Mouse (Mus musculus): ENCODE results near the gene Plpp3.
A peak's percentile ranks its signal among the peaks of the same experiment; 100 is the strongest.
"Not testable (repeated sequence)": the region's sequence is repeated elsewhere in the genome, so short reads cannot be mapped to it uniquely, and the experiment has no call there.

Gene Plpp3

DNA sequence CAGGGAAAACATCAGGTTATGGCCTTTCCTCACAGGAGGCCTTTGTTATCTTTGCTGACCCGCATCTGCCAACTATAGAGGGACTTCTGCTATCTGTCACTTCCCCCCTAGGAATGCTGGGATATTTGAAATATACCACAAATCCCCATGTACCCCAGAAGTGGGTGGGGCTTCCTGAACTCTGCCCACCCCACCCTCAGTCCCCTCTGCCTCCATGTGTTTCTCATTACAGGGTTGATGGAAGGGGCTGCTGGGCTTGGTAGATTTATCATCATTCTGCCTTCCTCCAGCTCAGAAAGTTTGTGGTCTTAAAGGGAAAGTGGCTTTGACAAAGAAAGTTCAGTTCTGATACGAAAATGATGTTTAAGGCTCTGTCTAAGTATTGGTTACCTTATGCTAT is 103.2 kb downstream of the Plpp3 start:
- no peak for DNase-seq (ENCODE audit: low spot score)

DNA sequence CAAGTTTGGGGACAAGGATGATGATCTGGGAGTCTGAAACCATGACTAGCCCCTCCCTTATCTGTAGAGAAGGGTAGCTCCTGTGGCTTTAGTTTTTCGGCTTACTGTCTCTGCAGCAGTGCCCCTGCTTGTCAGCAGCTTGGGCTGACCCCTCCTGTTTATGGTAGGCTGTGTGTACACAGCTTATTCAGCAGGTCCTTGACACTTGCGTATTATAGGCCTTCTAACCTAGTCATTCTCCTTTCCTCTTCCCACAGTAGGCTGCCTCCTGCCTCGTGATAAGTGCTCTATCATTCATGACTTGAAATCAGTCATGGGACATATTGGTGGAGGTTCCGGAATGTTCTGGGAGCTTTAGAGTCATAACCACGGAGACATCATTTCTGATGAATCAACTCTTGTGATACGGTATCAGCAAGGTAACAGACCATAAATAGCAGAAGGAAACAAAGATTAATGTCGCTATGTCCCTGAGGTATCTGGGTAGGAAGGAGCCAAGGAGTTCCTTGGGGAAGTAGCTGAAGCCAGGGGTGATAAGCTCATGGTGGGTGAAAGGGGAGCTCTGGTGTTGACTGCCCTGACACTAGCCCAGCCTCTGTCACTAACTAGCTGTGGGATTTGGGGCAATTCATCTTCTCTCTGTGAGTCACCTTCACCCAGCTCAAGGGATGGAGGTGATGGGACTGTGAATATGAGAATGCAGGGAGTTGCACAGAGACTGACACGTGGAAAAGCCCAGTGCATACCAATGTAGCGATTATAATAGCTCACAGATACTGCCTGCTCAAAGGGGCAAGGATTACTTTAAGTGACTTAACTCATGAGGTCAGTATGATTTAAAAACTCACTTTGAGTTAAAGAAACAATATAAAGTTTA is 104.0 kb downstream of the Plpp3 start:
- DNase-seq (ENCODE audit: low spot score): no peak

DNA sequence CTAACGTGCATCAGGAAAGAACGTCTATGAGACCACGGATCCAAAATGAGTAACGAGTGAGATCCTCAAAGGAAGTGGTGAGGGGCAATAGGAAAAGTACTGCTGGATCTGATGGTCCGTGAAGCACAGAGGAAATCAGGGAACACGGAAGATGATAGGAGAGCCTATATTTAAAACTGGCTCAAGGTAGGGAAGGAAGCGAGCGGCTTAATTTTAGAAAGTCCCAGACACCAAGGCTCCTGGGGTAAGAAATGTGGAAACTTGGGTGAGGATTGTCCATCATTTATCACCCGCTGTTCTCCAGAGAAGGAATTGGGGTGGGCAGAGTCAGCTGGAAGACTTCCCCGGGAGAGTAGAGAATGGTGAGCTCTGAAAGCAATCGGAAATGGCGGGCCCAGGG is 105.2 kb downstream of the Plpp3 start:
- no peak for DNase-seq (ENCODE audit: low spot score)

DNA sequence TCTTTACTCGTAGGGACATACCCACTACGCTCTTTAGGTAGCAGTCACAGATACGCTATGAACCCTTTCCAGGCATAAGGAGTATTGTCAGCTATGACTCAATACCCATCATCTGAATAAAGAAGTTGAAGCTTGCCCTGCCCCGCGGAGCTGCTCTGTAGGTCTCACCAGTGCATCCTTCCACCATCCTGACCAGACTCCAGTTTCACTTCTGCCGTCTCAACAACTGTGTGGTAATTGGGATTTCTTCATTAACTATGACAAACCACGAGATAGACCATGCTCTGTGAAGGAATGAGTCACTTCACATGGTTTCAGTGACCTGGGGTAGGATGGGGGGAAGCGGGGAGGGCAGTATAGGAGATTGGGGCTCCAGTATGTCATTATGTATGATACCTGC is 106.5 kb downstream of the Plpp3 start:
- DNase-seq (ENCODE audit: low spot score): peak; percentile 4

DNA sequence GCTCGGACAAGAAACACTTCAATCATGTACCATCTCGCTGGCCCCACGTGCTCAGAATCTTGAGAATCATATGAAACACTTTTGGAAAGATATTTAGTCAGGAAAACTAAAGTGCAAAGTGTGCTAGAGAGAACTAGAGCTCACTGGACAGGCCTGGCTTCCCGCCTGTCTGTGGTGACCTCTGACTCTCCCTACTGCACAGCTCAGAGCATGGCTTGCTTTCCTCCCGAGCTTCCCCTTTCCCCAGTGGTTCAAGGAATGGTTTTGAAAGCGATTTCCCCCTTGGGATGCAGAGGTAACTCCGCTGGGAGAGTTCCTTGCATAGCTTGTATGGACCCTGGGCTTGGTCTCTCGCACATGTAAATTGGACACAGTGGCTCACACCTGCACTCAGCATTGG is 107.9 kb downstream of the Plpp3 start:
- no peak for DNase-seq (ENCODE audit: low spot score)

DNA sequence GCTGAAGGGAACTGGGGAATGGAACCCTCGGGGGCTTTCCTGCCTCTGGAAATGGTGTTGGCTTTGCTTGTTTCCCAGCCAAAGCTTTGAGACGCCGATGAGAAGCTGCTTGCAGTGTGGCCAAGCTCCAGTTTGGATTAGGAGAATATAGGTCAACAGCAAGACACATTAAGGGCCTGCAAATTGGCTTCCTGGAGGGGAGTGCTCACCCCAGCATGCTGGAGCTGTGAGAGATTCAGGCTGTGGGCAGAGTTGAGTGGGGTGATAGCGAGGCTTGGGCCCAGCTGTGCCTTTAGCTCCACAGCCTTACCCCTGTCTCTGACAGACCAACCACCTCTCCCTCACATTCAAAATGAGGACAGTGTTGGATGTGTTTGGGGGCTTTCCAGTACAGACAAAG is 108.5 kb downstream of the Plpp3 start:
- DNase-seq (ENCODE audit: low spot score): no peak

DNA sequence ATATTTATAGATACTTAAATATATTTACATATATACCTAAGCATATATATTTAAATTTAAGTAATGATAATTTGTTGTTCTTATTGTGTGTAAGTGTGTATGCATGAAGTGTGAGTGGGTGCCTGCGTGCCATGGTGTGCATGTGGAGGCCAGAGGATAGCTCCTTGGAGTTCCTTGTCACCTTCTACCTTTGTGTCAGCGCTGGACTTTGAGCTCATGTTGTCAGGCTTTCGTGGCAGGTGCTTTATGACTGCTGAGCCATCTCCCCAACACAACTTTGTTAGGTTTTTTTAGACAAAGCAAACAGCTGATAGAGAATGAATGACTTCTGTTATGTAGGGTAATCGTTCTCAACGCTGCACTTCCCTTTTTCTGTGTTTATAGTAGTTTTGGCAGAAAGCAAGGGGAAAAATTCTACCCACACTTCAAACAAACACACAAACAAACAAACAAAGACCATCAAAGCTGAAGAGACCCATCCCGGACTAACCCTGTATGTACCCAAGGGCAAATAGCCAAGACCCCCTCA is 111.1 kb downstream of the Plpp3 start:
- no peak for DNase-seq (ENCODE audit: low spot score)

DNA sequence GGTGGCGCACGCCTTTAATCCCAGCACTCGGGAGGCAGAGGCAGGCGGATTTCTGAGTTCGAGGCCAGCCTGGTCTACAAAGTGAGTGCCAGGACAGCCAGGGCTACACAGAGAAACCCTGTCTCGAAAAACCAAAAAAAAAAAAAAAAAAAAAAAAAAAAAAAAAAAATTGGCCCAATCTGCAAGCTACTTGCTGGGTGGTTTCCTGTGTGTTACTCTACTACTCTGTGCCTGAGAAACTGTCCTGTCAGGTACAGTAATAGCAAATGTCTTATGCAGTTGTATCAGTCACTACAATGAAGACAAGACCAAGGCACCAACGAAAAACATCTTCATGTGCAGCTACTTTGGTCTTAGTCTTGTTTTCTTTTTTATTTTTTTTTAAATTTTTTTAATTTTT is 112.3 kb downstream of the Plpp3 start:
- DNase-seq (ENCODE audit: low spot score): not testable (repeated sequence)

DNA sequence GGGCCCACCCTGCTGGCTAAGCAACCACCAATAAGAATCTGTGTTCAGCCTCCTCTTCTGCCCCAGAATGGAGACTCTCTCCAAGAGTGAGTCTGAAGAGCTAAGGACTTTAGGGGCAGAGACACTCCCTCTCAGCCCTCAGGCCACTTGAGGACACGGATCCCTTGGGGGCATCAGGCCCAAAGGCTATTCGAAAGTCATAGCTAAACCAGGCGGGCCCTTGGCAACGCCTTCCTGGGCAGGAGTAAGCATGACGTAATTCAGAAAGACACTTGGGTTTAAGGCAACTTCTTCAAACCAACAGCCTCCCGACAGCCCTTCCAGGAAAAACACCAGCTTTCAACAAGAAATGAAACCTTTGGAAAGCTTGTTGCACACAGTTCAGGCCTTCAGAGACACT is 114.0 kb downstream of the Plpp3 start:
- no peak for DNase-seq (ENCODE audit: low spot score)

DNA sequence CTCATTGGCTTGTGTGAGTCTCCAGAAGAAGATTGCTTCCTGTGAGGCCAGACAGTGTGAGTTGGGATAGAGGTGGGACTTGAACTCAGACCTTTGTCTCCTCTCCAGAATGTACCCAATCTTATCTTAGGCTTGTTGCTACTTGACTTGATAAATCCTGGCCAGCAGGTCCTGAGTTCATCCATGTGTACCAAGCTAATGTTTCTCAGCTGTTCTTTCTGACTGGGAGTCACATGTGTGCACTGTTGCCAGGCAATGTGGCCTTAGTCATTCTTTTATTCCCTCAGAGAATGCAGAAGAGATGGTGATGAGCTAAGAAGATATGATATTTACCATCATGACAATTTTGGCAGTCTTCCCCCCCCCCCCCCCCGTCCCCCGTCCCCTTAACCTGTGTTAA is 115.9 kb downstream of the Plpp3 start:
- DNase-seq (ENCODE audit: low spot score): no peak

DNA sequence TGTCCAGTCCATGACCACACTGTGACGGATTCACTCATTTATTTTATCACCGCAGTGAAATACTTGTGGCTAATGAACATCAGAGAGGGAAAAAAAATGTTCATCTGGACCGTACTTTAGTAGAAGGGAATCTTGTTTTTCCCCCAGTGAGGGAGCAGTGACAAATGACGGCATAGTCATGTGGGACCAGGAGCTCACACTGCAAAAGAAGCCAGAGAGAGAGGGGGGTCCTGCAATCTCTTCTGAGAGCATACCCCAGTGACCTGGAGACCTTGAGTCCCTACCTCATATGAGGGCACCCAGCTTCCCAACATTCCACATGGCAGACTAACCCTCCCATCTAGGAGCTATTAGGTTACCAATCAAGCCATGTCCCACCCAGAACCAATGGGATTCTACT is 116.3 kb downstream of the Plpp3 start:
- DNase-seq (ENCODE audit: low spot score): no peak

DNA sequence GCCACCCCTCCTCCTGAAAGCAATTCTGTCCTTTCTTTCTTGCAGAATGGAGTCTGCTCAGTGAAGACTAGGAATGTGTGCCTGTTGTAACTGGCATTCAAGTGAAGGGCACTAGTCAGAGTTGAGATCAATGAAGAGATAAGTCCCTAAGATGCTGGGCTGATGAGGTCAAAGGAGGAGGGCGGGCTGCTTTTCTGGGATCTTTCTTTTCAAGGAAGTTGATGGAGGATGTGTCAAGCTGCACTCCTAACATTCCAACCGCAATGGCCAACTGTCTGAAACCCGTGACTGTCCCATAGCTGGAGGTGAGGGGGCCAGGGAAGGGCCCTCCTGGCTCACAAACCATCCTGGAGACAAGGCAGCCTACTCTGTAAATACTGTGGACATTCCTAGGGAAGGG is 118.5 kb downstream of the Plpp3 start:
- DNase-seq (ENCODE audit: low spot score): no peak

DNA sequence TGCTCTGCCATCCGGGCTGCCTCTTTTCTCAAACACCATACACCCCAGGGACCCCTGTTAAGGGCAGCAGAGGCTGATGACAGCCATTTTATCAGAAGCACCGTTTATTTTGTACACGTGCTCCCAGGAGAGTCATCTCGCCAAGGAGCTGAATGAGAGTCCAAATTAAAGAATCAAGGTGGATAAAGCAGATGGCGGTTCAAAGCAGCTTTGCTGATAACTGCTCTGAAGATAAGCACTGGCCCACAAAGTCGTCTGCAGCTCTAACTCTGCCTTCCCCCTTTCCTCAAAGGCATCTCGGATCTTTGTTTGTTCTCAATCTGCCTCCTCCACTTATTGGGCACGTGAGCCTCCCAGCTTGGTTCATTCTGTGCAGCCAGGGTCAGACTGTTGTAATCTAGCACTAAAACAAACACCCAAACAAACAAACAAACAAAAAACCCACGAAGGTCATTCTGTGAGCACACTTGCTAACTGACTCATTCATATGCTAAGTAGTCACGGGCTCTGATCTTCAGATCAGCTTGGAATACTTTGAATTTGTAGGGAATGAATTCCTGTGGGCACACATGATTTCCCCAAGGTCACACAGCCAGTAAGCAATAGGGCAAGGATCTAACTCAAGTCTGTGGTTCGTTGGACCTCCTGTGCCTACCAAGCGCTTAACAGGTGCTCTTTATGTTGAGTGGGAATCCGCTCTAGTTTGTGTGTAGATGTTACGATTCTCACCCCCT is 119.1 kb downstream of the Plpp3 start:
- no peak for DNase-seq (ENCODE audit: low spot score)

DNA sequence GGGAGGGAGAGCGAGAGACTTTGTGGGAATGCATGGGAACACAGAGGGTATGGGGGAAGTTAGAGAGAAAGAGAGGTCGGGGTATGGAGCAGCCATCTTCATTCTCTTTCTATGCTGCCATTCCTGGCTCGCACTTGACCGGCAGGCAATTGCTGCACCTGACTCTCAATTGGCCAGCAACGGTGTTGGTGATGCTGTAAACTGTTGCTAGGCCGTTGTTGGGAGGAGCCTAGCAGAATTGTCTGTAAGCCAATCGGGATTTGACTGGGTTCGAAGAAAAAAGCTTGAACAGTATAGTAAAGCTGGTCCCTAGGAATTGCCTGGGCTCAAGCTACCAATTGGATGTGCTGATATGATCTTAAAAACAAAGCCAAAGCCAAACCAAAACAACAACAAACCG is 121.0 kb downstream of the Plpp3 start:
- no peak for DNase-seq (ENCODE audit: low spot score)

DNA sequence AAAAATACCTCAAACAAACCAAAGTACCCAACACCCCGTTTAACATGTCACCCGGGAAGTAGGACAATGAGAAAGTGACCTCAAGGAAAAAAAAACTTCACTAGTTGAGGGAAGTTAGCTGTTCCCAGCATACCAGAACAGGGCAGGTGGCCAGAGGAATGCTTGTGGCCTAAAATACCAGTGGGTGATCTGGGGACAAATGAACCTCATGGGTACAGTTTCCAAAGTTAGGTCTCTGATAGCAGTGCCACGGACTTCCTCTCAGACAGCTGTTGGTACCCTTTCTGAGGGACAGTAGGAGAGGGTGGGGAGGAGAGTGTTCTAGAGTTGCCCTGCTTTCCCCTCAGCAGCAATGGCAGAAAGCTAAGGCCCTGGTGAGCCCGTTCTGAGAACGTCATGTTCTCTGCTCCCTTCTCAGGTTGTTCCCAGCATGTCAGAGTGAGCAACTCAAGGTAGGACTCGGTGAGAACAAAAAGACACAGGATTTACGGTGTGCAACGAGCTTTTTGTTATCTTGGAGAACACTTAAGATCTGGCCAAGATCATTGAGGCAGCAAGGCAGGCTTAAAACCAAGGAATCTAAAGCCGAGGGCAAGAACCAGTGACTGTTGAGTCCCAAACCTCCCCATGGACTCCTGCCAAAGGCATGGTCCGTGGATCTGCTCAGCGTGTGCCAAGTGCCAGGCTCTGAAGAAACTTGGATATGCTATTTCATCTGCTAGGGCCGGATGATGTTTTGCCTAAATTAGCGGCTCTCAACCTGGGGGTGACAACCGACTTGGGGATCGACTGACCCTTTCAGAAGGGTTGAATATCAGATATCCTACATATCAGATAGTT is 121.6 kb downstream of the Plpp3 start:
- no peak for DNase-seq (ENCODE audit: low spot score)

DNA sequence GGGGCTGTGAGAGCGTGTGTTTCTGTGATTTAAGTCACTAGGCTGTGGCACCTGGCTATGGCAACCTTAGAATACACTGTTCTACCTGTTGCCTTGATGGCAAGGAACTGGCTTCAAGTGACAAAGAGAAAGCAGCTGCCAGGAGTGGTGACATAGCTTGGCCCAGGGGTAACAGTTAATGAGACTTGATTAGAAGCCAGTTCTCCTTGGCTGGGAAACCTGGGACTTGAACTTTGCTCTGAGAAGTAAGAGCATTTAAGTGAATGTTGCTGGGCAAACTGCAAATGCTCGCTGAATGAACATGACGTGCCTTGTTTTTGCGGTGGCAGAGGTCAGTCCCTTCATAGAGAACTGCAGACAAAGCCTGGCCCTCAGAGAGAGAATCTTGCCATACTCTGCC is 122.7 kb downstream of the Plpp3 start:
- no peak for DNase-seq (ENCODE audit: low spot score)

DNA sequence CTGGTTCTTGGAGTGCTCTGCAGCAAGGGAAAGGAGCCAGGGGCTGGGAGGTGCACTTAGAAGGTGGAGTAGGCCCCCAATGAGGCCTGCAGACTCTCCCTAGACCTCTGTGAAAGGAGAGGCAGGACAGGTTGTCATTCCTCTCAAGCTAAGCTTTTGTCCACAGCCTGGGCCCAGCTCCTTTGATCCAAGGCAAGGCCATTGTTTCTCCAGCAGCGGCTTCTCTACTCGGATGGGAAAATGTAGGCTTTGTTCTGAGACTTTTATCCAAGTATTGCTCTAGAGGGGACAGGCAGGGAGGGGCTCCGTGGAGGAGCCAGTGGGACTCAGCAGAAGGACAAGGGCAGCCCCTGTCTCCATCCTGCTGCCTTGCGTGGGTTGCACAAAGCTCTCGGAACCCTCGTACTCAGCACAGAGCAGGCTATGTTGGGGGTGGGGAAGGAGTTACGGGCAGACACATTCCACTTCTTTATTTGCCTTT is 124.6 kb downstream of the Plpp3 start:
- DNase-seq (ENCODE audit: low spot score): no peak

Measured in spleen, adult 12 weeks (tissue).